Mouse (Mus musculus): ENCODE results near the gene Epb41l1.

DNA sequence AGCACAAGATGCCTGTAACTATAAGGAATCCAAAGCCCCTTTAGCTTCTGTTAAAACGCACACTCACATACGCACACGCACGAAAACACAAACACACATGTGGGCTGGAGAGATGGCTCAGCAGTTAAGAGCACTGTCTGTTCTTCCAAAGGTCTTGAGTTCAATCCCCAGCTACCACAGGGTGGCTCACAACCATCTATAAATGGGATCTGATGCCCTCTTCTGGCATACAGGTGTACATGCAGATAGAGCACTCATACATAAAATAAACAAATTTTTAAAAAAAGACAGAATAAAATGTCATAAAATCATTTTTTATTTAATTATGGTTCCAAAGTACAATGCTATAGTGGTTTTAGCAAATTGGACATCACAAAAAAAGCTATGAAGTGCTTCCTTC is 26.4 kb upstream of the Epb41l1 start:
- TF ChIP-seq POLR2A (IDR thresholded peaks at IDR 0.05; ENCODE audit: extremely low read depth, insufficient read depth, low read length) (no peak), CTCF (IDR thresholded peaks at IDR 0.05; ENCODE audit: extremely low read depth, insufficient read depth, low read length) (no peak)

Data from cortical plate, adult 2 months (tissue).